Mouse (Mus musculus) midbrain, embryonic 11.5 days (tissue): ENCODE results near the gene Fbxo46. TPM values are rescaled to one million over a fixed set of nuclear protein-coding genes. Genes with fewer than 3 reads are reported as not detected.

ENCODE experiments used
- ATAC-seq: fragments of 200-750 bp; cut with Nextera tagmentation; 2 replicates; pipeline ENCODE4 v1.8.0; 2017; ENCODE audit warnings: moderate TSS enrichment, moderate library complexity; ENCODE audit not compliant: low FRiP score
- DNase-seq: peaks from one replicate; pipeline ENCODE4 v3.0.0; 2015; ENCODE audit warnings: low spot score; ENCODE audit errors: missing footprints
- H3K27ac ChIP-seq: fragments of 300-500 bp; sonication (generic); 2 replicates; pipeline ENCODE4 v1.5.1; 2014; ENCODE audit warnings: low read depth, low read length
- H3K27me3 ChIP-seq: fragments of 300-500 bp; sonication (generic); 2 replicates; pipeline ENCODE4 v1.6.1; 2014; ENCODE audit warnings: mild to moderate bottlenecking, low read length, moderate library complexity, mixed read lengths; ENCODE audit not compliant: control insufficient read depth, insufficient read depth
- H3K36me3 ChIP-seq: fragments of 300-500 bp; sonication (generic); 2 replicates; pipeline ENCODE4 v1.6.1; 2014; ENCODE audit warnings: mild to moderate bottlenecking, low read length, moderate library complexity, mixed read lengths; ENCODE audit not compliant: control insufficient read depth, insufficient read depth
- H3K4me1 ChIP-seq: fragments of 300-500 bp; sonication (generic); 2 replicates; pipeline ENCODE4 v1.6.1; 2014; ENCODE audit warnings: low read length; ENCODE audit not compliant: control insufficient read depth, insufficient read depth
- H3K4me2 ChIP-seq: fragments of 300-500 bp; sonication (generic); 2 replicates; pipeline ENCODE4 v1.6.1; 2014; ENCODE audit warnings: mild to moderate bottlenecking, moderate library complexity
- H3K4me3 ChIP-seq: fragments of 300-500 bp; sonication (generic); 2 replicates; pipeline ENCODE4 v1.5.1; 2014; ENCODE audit warnings: low read depth, low read length
- H3K9ac ChIP-seq: fragments of 300-500 bp; sonication (generic); 2 replicates; pipeline ENCODE4 v1.6.1; 2014; ENCODE audit warnings: low read length
- H3K9me3 ChIP-seq: fragments of 300-500 bp; sonication (generic); 2 replicates; pipeline ENCODE4 v1.6.1; 2016; ENCODE audit warnings: low read length; ENCODE audit not compliant: control insufficient read depth
- WGBS: fragments of 180-500 bp; shearing (Covaris S2); extraction: QIAGEN DNeasy Blood & Tissue Kit; methylation state at CpG from one replicate; pipeline ENCODE4 v1.1.7; 2014; 5-methylcytosine and 5-hydroxymethylcytosine counted together
- polyA plus RNA-seq: library from polyadenylated mRNA; unstranded; fragments of >200 nt; fragmentation: Nextera tagmentation; extraction: Ambion mirVana; gene quantifications from 2 replicates; pipeline ENCODE4 v1.2.1, GENCODE M21; 2014

The Fbxo46 gene
- polyA plus RNA-seq, 1 experiment from 2014 or later: 9.4 TPM

DNA sequence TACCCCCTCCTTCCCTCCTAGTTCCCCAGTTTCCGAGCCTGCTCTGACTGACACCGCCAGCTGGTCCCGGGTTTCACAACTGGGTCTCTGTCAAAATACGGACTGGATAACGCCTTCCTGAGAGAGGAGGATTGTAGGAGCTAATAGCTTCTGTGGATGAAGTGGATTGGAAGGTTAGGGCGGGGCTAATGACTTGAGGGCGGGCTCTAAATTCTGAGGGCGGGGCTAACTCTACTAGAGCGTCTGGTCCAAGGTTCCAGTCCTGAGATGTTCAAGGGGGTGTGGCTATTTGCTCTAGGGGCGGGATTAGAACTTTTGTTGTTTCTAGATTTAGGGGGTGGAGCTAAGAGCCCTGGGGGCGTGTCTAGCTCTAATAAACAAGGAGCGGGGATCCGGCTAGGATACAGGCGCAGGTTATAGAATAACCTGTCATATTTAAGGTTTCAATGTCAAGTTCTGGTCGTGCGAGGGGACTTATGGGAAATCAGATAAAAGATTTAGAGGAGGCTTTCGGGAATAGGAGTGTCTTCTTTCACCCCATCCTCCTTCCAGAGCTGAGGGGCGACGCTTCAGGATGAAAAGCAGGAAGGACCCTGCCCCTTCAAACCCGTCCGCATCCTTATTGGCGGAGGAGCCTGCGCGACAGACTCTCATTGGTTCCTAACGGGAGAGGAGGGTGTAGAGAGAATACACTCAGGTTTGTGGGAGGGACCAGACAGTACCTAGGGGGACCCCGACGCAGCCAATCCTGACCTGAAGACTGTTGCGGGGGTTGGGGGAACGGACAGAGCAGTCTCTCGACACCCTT is 56.3 kb downstream of the Fbxo46 start, which contains the start of gene Eml2:
Eml2 (plus strand) TSS at position 714 of the 808 bp plus-strand sequence.
- Histone ChIP-seq H3K27ac (0 out of 2 replicates have a peak within 1 kb of the TSS, but pooled peaks have one; percentile 49), H3K9me3 (peaks cover 2% of the 10 kb centered on the region; the same call in 1 of the 2 replicates), H3K27me3 (peaks cover 42% of the 10 kb centered on the region), H3K4me3 (peak within 1 kb of the TSS; percentile 40), H3K4me2 (peak within 1 kb of the TSS; percentile 66), H3K4me1 (peaks cover 11% of the 10 kb centered on the region), H3K36me3 (no peaks in the 10 kb centered on the region), H3K9ac (peak within 1 kb of the TSS; percentile 61)
- ATAC-seq: peak; percentile 84
- DNase-seq: peak; percentile 96
- 1% methylated on average over 30 of the region's 30 CpGs for WGBS

GRCm38 (mm10) chr7:19176516-19176947 is 56.9 kb downstream of the Fbxo46 start:
- H3K9me3 ChIP-seq: peaks cover 2% of the 10 kb centered on the region; the same call in 1 of the 2 replicates
- H3K4me1 ChIP-seq: peaks cover 11% of the 10 kb centered on the region
- H3K27ac ChIP-seq: 0 out of 2 replicates have a peak overlapping the region, but pooled peaks have one; percentile 49
- H3K36me3 ChIP-seq: no peaks in the 10 kb centered on the region
- WGBS: 3% methylated on average over 21 of the region's 21 CpGs
- H3K9ac ChIP-seq: peak overlapping the region; percentile 61
- DNase-seq: no peak
- peak overlapping the region; percentile 40 for H3K4me3 ChIP-seq
- peak overlapping the region; percentile 66 for H3K4me2 ChIP-seq
- peak; percentile 22 for ATAC-seq
- H3K27me3 ChIP-seq: peaks cover 42% of the 10 kb centered on the region

GRCm38 (mm10) chr7:19177216-19177615 is 57.6 kb downstream of the Fbxo46 start:
- Histone ChIP-seq H3K27me3 (peaks cover 42% of the 10 kb centered on the region), H3K4me2 (peak overlapping the region; percentile 66), H3K9me3 (peaks cover 2% of the 10 kb centered on the region; the same call in 1 of the 2 replicates), H3K36me3 (no peaks in the 10 kb centered on the region), H3K27ac (no peak overlapping the region), H3K4me1 (peaks cover 13% of the 10 kb centered on the region), H3K9ac (peak overlapping the region; percentile 61; the same call in 1 of the 2 replicates), H3K4me3 (peak overlapping the region; percentile 40)
- no peak for ATAC-seq
- WGBS: 68% methylated on average over 7 of the region's 7 CpGs
- no peak for DNase-seq

GRCm38 (mm10) chr7:19178035-19178434 is 58.4 kb downstream of the Fbxo46 start:
- Histone ChIP-seq H3K27ac (no peak overlapping the region), H3K9ac (no peak overlapping the region)

GRCm38 (mm10) chr7:19178443-19179092 is 58.9 kb downstream of the Fbxo46 start:
- DNase-seq (peak; percentile 97), ATAC-seq (no peak)
- Histone ChIP-seq H3K4me1 (peaks cover 15% of the 10 kb centered on the region), H3K9me3 (peaks cover 2% of the 10 kb centered on the region; the same call in 1 of the 2 replicates), H3K4me2 (peak overlapping the region; percentile 44), H3K27me3 (peaks cover 42% of the 10 kb centered on the region), H3K36me3 (no peaks in the 10 kb centered on the region), H3K4me3 (peak overlapping the region; percentile 26), H3K27ac (no peak overlapping the region), H3K9ac (no peak overlapping the region)
- 6% methylated on average over 27 of the region's 27 CpGs for WGBS

More at GRCm38 (mm10) chr7:19178035-19178434, 58.4 kb downstream of the Fbxo46 start:
- H3K36me3 ChIP-seq: no peaks in the 10 kb centered on the region
- WGBS: 10% methylated on average over 18 of the region's 18 CpGs
- ATAC-seq (no peak), DNase-seq (no peak)
- H3K4me3 ChIP-seq: peak overlapping the region; percentile 14
- peaks cover 15% of the 10 kb centered on the region for H3K4me1 ChIP-seq
- peak overlapping the region; percentile 44; the same call in 1 of the 2 replicates for H3K4me2 ChIP-seq
- peaks cover 42% of the 10 kb centered on the region for H3K27me3 ChIP-seq
- peaks cover 2% of the 10 kb centered on the region; the same call in 1 of the 2 replicates for H3K9me3 ChIP-seq

DNA sequence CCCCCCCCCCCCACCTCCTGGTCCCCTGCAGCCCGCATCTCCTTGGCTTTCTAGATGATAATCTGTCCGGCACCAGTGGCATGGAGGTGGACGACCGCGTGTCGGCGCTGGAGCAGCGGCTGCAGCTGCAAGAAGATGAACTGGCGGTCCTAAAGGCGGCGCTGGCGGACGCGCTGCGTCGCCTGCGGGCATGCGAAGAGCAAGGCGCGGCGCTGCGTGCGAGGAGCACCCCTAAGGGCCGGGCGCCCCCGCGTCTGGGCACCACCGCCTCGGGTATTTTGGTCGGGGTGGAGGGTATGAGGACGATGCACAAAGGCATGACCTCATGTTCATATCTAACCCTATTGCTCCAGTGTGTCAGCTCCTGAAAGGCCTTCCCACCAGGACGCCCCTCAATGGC is 59.5 kb downstream of the Fbxo46 start:
- Histone ChIP-seq H3K9me3 (peaks cover 2% of the 10 kb centered on the region; the same call in 1 of the 2 replicates), H3K4me3 (peak overlapping the region; percentile 26), H3K4me1 (peaks cover 15% of the 10 kb centered on the region), H3K4me2 (peak overlapping the region; percentile 44), H3K27ac (no peak overlapping the region), H3K27me3 (peaks cover 42% of the 10 kb centered on the region), H3K36me3 (no peaks in the 10 kb centered on the region), H3K9ac (peak overlapping the region; percentile 39; the same call in 1 of the 2 replicates)
- DNase-seq: peak; percentile 94
- ATAC-seq: 0 out of 2 replicates have a peak, but pooled peaks have one; percentile 4
- under 1% methylated on average over 31 of the region's 32 CpGs for whole genome bisulfite sequencing

GRCm38 (mm10) chr7:19179936-19180335 is 60.3 kb downstream of the Fbxo46 start:
- Histone ChIP-seq H3K4me1 (peaks cover 15% of the 10 kb centered on the region), H3K4me2 (no peak overlapping the region; the same call in 1 of the 2 replicates), H3K9me3 (peaks cover 2% of the 10 kb centered on the region; the same call in 1 of the 2 replicates), H3K27ac (no peak overlapping the region), H3K4me3 (no peak overlapping the region), H3K27me3 (peaks cover 42% of the 10 kb centered on the region), H3K36me3 (no peaks in the 10 kb centered on the region), H3K9ac (no peak overlapping the region)
- 39% methylated on average over 6 of the region's 6 CpGs for WGBS
- ATAC-seq: no peak
- DNase-seq: no peak

DNA sequence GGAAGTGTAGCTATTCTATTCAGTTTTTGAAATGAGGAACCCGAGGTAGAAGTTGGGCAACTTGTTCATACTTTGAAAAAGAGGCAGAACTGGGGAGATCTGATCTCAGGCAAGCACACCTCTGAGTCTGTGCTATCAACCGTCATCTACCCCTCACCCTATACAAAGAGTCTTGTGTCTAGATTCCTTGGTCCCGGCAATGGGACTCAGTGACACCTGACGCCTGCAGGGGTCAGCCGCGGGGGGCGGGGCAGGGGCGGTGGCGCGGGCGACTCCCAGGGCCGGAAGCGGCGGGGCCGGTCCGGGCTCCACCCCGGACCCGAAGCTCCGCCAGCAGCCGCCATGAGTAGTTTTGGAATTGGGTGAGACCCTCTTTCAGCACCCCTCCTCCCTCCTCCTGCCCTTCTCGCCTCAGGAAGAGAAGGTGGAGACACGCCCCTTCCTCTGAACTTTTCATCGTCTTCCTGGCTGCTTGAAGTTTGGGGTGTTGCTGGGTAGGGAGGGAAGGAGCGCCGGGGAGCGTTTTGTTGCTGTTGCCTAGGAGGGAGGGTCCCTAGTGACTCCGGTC is 61.3 kb downstream of the Fbxo46 start:
- WGBS: 1% methylated on average over 27 of the region's 27 CpGs
- 0 out of 2 replicates have a peak, but pooled peaks have one; percentile 11 for ATAC-seq
- H3K27ac ChIP-seq: no peak overlapping the region
- H3K4me1 ChIP-seq: peaks cover 13% of the 10 kb centered on the region
- H3K4me3 ChIP-seq: peak overlapping the region; percentile 42
- peak; percentile 92 for DNase-seq
- H3K27me3 ChIP-seq: peaks cover 37% of the 10 kb centered on the region
- H3K4me2 ChIP-seq: peak overlapping the region; percentile 57
- H3K9ac ChIP-seq: peak overlapping the region; percentile 63
- H3K36me3 ChIP-seq: no peaks in the 10 kb centered on the region
- peaks cover 2% of the 10 kb centered on the region; the same call in 1 of the 2 replicates for H3K9me3 ChIP-seq
